Mouse (Mus musculus): ENCODE data around the gene Zbtb5.

GRCm38 (mm10) chr4:45037455-45038410 lies 25.5 kb upstream of the Zbtb5 start:
- no peak for TF ChIP-seq POLR2A (IDR thresholded peaks at IDR 0.05; ENCODE audit: control insufficient read depth in 1 of 2, insufficient read depth in 1 of 2, low read depth in 1 of 2, low read length in 2 of 2, poor library complexity in 1 of 2)
- TF ChIP-seq ZNF384 (IDR thresholded peaks at IDR 0.05; ENCODE audit: low read depth, low read length) = no peak
- TF ChIP-seq MAX (IDR thresholded peaks at IDR 0.05; ENCODE audit: low read length) = no peak
- TF ChIP-seq CTCF (IDR thresholded peaks at IDR 0.05 in 2 of 3, conservative IDR thresholded peaks at IDR 0.05 in 1 of 3; ENCODE audit: control insufficient read depth in 1 of 3, insufficient read depth in 1 of 3, low read depth in 2 of 3, low read length in 3 of 3, poor library complexity in 1 of 3, severe bottlenecking in 1 of 3) = no peak
- TF ChIP-seq MAZ (IDR thresholded peaks at IDR 0.05; ENCODE audit: low read depth, low read length) = no peak
- no peak for TF ChIP-seq POLR2AphosphoS5 (IDR thresholded peaks at IDR 0.05; ENCODE audit: borderline replicate concordance, low read depth, low read length)
- no peak for TF ChIP-seq TBP (IDR thresholded peaks at IDR 0.05; ENCODE audit: low read depth, low read length)
- TF ChIP-seq RAD21 (IDR thresholded peaks at IDR 0.05; ENCODE audit: low read depth, low read length) = no peak
- TF ChIP-seq MYC (IDR thresholded peaks at IDR 0.05; ENCODE audit: low read depth, low read length) = no peak
- no peak for TF ChIP-seq UBTF (IDR thresholded peaks at IDR 0.05; ENCODE audit: borderline replicate concordance, insufficient read depth, low read depth, low read length)
- no peak for TF ChIP-seq TCF12 (IDR thresholded peaks at IDR 0.05; ENCODE audit: low read depth, low read length)
- TF ChIP-seq SMC3 (IDR thresholded peaks at IDR 0.05; ENCODE audit: low read depth, low read length) = no peak
- no peak for TF ChIP-seq CHD1 (IDR thresholded peaks at IDR 0.05; ENCODE audit: low read depth, low read length)
- TF ChIP-seq SIN3A (IDR thresholded peaks at IDR 0.05; ENCODE audit: low read length) = no peak
